Mouse (Mus musculus) limb, embryonic 14.5 days (tissue): ENCODE results near the gene Trnp1. TPM values are rescaled to one million over a fixed set of nuclear protein-coding genes. Genes with fewer than 3 reads are reported as not detected.

Source experiments
- ATAC-seq: fragments of 200-750 bp; cut with Nextera tagmentation; 2 replicates; pipeline ENCODE4 v1.8.0; 2017; ENCODE audit warnings: low read depth, moderate number of reproducible peaks, moderate TSS enrichment; ENCODE audit not compliant: low FRiP score
- DNase-seq: peaks from one replicate; pipeline ENCODE4 v3.0.0-alpha.2; 2015; ENCODE audit warnings: low spot score
- H3K27ac ChIP-seq: fragments of 300-500 bp; sonication (generic); replicated peaks from 2 replicates; pipeline ENCODE4 v1.5.1; 2014; ENCODE audit warnings: low read depth, mild to moderate bottlenecking, low read length, moderate library complexity, mixed read lengths
- H3K27me3 ChIP-seq: fragments of 300-500 bp; sonication (generic); 2 replicates; pipeline ENCODE4 v1.6.1; 2014; ENCODE audit warnings: low read length, mixed read lengths; ENCODE audit not compliant: control insufficient read depth, insufficient read depth
- H3K36me3 ChIP-seq: fragments of 300-500 bp; sonication (generic); 2 replicates; pipeline ENCODE4 v1.6.1; 2014; ENCODE audit warnings: mild to moderate bottlenecking, low read length, moderate library complexity, mixed read lengths; ENCODE audit not compliant: control insufficient read depth, insufficient read depth
- H3K4me1 ChIP-seq: fragments of 300-500 bp; sonication (generic); 2 replicates; pipeline ENCODE4 v1.6.1; 2014; ENCODE audit warnings: antibody characterized with exemption, low read length, mixed read lengths; ENCODE audit not compliant: control insufficient read depth, insufficient read depth
- H3K4me2 ChIP-seq: fragments of 300-500 bp; sonication (generic); replicated peaks from 2 replicates; pipeline ENCODE4 v1.6.1; 2014; ENCODE audit warnings: low read depth, mild to moderate bottlenecking, low read length, moderate library complexity; ENCODE audit not compliant: severe bottlenecking
- H3K4me3 ChIP-seq: fragments of 300-500 bp; sonication (generic); replicated peaks from 2 replicates; pipeline ENCODE4 v1.5.1; 2014; ENCODE audit warnings: low read length
- H3K9ac ChIP-seq: fragments of 300-500 bp; sonication (generic); 2 replicates; pipeline ENCODE4 v1.6.1; 2014; ENCODE audit warnings: mild to moderate bottlenecking, low read depth, low read length, moderate library complexity; ENCODE audit not compliant: severe bottlenecking
- H3K9me3 ChIP-seq: fragments of 300-500 bp; sonication (generic); 2 replicates; pipeline ENCODE4 v1.6.1; 2016; ENCODE audit warnings: low read length; ENCODE audit not compliant: control insufficient read depth
- POLR2A ChIP-seq: fragments of 200-500 bp; IDR thresholded peaks from 2 replicates; pipeline ENCODE4 v1.8.0; 2012; ENCODE audit warnings: inconsistent platforms, mild to moderate bottlenecking, moderate library complexity, borderline replicate concordance; ENCODE audit not compliant: insufficient read depth, insufficient read length; ENCODE audit errors: extremely low read depth
- WGBS: fragments of 180-500 bp; shearing (Covaris S2); extraction: QIAGEN DNeasy Blood & Tissue Kit; methylation state at CpG from one replicate; pipeline ENCODE4 v1.1.7; 2014; 5-methylcytosine and 5-hydroxymethylcytosine counted together
- polyA plus RNA-seq, 2 experiments: library from polyadenylated mRNA; depleted of rRNA in 1 of 2; stranded (reverse) in 1 of 2; unstranded in 1 of 2; fragments of >200 nt; fragmentation: Nextera tagmentation in 1 of 2; extraction: Ambion mirVana in 1 of 2; gene quantifications; 2 replicates each; pipeline versions ENCODE4 v1.2.1 to v1.2.3; 2012 to 2014

Trnp1 gene
- polyA plus RNA-seq, 2 experiments, result 5.0 to 5.4 TPM

DNA sequence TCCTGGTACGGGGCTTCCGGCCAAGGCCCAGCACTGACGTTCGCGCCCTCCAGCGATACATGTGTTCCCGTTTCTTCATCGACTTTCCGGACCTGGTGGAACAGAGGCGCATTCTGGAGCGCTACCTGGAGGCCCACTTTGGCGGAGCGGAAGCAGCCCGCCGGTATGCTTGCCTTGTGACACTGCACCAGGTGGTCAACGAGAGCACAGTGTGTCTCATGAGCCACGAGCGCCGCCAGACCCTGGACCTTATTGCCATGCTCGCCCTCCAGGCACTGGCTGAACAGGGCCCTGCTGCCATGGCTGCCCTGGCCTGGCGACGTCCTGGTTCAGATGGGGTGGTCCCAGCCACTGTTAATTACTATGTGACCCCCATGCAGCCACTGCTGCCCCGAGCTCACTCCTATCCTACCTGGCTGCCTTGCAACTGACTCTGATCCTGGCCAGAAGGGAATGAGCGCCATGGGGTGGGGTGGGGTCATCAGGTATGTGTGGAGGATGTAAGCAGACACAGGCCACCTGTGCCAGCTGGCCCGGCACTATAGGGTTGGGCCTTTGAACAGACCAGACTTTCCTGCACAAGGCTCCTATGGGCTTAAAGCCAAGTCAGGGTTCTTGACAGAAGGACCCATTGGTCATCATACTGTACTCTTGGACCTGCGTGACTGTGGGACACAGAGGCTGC is 11.5 kb downstream of the Trnp1 start:
- DNase-seq (no peak), ATAC-seq (no peak)
- TF ChIP-seq POLR2A, result no peak

GRCm38 (mm10) chr4:133485691-133486425 is 12.5 kb downstream of the Trnp1 start:
- no peak for ATAC-seq
- whole genome bisulfite sequencing, result 87% methylated on average over 28 of the region's 28 CpGs

More for the DNA sequence above, 11.5 kb downstream of the Trnp1 start:
- WGBS, result 90% methylated on average over 26 of the region's 26 CpGs
- Histone ChIP-seq H3K36me3 (no peaks in the 10 kb centered on the region), H3K4me1 (peaks cover 2% of the 10 kb centered on the region; the same call in 1 of the 2 replicates), H3K27ac (no peak overlapping the region), H3K9ac (no peak overlapping the region), H3K27me3 (peaks cover 2% of the 10 kb centered on the region; the same call in 1 of the 2 replicates), H3K4me2 (no peak overlapping the region), H3K4me3 (no peak overlapping the region), H3K9me3 (no peaks in the 10 kb centered on the region)

GRCm38 (mm10) chr4:133484266-133485025 is 13.9 kb downstream of the Trnp1 start:
- Histone ChIP-seq H3K36me3 (no peaks in the 10 kb centered on the region), H3K4me1 (peaks cover 10% of the 10 kb centered on the region; the same call in 1 of the 2 replicates), H3K27ac (no peak overlapping the region), H3K9me3 (no peaks in the 10 kb centered on the region), H3K27me3 (peaks cover 21% of the 10 kb centered on the region), H3K9ac (peak overlapping the region; percentile 17), H3K4me2 (peak overlapping the region; percentile 23), H3K4me3 (no peak overlapping the region)
- TF ChIP-seq POLR2A, result no peak
- no peak for ATAC-seq
- no peak for DNase-seq
- 13% methylated on average over 22 of the region's 22 CpGs for WGBS

More at GRCm38 (mm10) chr4:133485691-133486425, 12.5 kb downstream of the Trnp1 start:
- Histone ChIP-seq H3K27ac (no peak overlapping the region), H3K36me3 (no peaks in the 10 kb centered on the region), H3K4me3 (no peak overlapping the region), H3K4me1 (peaks cover 2% of the 10 kb centered on the region; the same call in 1 of the 2 replicates), H3K9ac (no peak overlapping the region), H3K9me3 (no peaks in the 10 kb centered on the region), H3K4me2 (no peak overlapping the region), H3K27me3 (peaks cover 12% of the 10 kb centered on the region)
- no peak for TF ChIP-seq POLR2A
- DNase-seq, result no peak

DNA sequence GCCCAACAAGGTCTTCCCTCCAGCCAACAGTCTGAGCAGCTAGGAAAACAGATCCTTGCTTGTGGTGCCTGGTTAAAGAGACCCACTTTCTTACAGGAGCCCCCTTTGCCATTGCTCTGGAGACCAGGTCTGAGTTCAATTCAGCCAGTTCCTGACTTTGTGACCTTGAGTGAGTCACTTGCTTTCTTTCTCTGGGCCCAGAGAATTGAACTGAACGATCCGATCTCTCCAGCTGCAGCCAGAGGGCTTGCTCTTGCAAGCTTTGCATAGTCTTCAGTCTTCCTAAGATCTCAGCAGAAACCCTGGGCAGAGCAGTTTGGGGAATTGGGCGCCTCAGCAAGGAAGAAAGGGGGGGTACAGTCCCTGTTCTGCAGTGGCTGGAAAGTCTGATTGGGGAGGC is 15.9 kb downstream of the Trnp1 start:
- DNase-seq (no peak), ATAC-seq (no peak)
- TF ChIP-seq POLR2A, result no peak
- no peak overlapping the region for H3K4me3 ChIP-seq
- no peaks in the 10 kb centered on the region for H3K9me3 ChIP-seq
- no peak overlapping the region for H3K4me2 ChIP-seq
- H3K27ac ChIP-seq, result no peak overlapping the region
- 79% methylated on average over 3 of the region's 3 CpGs for WGBS
- peaks cover 10% of the 10 kb centered on the region; the same call in 1 of the 2 replicates for H3K4me1 ChIP-seq
- peaks cover 21% of the 10 kb centered on the region for H3K27me3 ChIP-seq
- no peak overlapping the region for H3K9ac ChIP-seq
- H3K36me3 ChIP-seq, result no peaks in the 10 kb centered on the region

DNA sequence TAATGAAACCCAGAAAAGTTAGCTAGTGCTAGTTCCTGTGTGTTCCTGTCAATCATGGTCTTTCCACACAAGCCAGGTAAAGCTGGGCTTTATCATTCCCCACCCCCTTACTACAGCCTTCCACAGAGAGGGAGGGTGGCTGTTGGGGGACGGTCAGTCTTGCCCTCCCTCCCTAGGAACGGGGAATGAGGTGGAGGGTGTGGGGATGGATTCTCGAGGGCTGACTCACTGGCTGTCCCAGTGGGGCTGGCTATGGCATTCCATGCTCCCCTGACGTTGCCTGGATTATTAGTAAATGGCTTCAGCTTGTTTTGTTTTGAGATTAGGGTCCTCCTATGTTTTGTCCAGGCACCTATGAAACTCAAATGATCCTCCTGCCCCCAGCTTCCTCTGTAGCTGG is 16.9 kb downstream of the Trnp1 start:
- Histone ChIP-seq H3K36me3 (no peaks in the 10 kb centered on the region), H3K4me1 (peaks cover 10% of the 10 kb centered on the region; the same call in 1 of the 2 replicates), H3K4me2 (no peak overlapping the region), H3K27me3 (peaks cover 21% of the 10 kb centered on the region), H3K9me3 (no peaks in the 10 kb centered on the region), H3K27ac (no peak overlapping the region), H3K4me3 (no peak overlapping the region), H3K9ac (no peak overlapping the region)
- TF ChIP-seq POLR2A, result no peak
- WGBS, result 35% methylated on average over 4 of the region's 4 CpGs
- DNase-seq (no peak), ATAC-seq (no peak)
